12 mouse cellular contexts compared by ENCODE assay signal in the genomic region with DNA sequence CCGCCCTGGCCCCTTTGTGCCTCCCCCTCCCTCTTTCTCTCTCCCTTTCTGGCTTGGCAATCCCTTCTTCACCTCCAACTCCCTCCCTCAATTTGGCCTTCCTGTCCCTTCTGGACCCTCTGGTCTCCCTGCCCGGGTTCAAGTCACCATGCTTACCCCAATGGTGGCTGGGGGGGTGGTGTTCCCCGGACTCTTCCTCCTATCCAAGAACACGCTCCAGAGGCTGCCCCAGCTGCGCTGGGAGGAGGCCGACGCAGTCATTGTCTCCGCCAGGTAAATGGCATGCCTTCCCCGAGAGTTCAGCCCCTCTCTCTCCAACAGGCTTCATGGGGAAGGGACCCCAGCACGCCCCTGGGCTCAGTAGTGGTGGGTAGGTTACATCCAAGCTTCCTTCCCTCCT. TPM values are rescaled to one million over a fixed set of nuclear protein-coding genes. Genes with fewer than 3 reads are reported as not detected.
A peak's percentile ranks its signal among the peaks of the same experiment; 100 is the strongest.
DNase-seq lines count a peak whose midpoint lies in the region; ATAC-seq and TF ChIP-seq lines count a peak whose summit lies in the region.
"Had no signal": no experiment of that assay in that cellular context is flagged by ENCODE, and none has a peak within 500 bp of the region (broad histone marks: within the 10 kb centered on the region; RNA-seq: fewer than 3 reads in every experiment).

No protein-coding gene starts in this region.

- no peaks in the 10 kb centered on the region for H3K27me3 ChIP-seq in ES-Bruce4 (ENCODE audit: control insufficient read depth, insufficient read depth, low read length, poor library complexity, severe bottlenecking)
- H3K27me3 ChIP-seq in forebrain, embryonic 16.5 days (replicated peaks; ENCODE audit: control insufficient read depth, insufficient read depth, low read length): no peaks in the 10 kb centered on the region
- H3K27me3 ChIP-seq in midbrain, embryonic 13.5 days: no peaks in the 10 kb centered on the region
- H3K27me3 ChIP-seq in intestine, embryonic 16.5 days (replicated peaks; ENCODE audit: control insufficient read depth, insufficient read depth, low read length): peaks cover 23% of the 10 kb centered on the region

- no peaks in the 10 kb centered on the region for H3K9me3 ChIP-seq in ES-Bruce4 (replicated peaks; ENCODE audit: control insufficient read depth, insufficient read depth, low read length, poor library complexity, severe bottlenecking)
- no peaks in the 10 kb centered on the region for H3K9me3 ChIP-seq in forebrain, embryonic 16.5 days (ENCODE audit: control insufficient read depth, low read length)
- H3K9me3 ChIP-seq in midbrain, embryonic 13.5 days: peaks cover 2% of the 10 kb centered on the region; the same call in 1 of the 2 replicates
- peaks cover 2% of the 10 kb centered on the region; the same call in 1 of the 2 replicates for H3K9me3 ChIP-seq in intestine, embryonic 16.5 days (ENCODE audit: control insufficient read depth, low read length)
- H3K9me3 ChIP-seq: limb, embryonic 10.5 days had no signal

- no peak for TF ChIP-seq CTCF in ES-Bruce4 (IDR thresholded peaks at IDR 0.05; ENCODE audit: low read depth, low read length)

- peak overlapping the region; percentile 34; the same call in 1 of the 2 replicates for H3K9ac ChIP-seq in ES-Bruce4 (ENCODE audit: low read depth, poor library complexity, severe bottlenecking)
- peak overlapping the region; percentile 80 for H3K9ac ChIP-seq in forebrain, embryonic 16.5 days (replicated peaks; ENCODE audit: low read depth, low read length)
- peak overlapping the region; percentile 87 for H3K9ac ChIP-seq in midbrain, embryonic 13.5 days (replicated peaks)
- H3K9ac ChIP-seq in intestine, embryonic 16.5 days (ENCODE audit: low read depth, low read length): no peak overlapping the region

- TF ChIP-seq POLR2A in ES-Bruce4 (IDR thresholded peaks at IDR 0.05; ENCODE audit: insufficient read depth, low read length): no peak

- no peak for TF ChIP-seq EP300 in ES-Bruce4 (IDR thresholded peaks at IDR 0.05; ENCODE audit: insufficient read depth, low read depth, low read length)

- DNase-seq in cerebellum, postnatal 10 days: peak; percentile 54 to 69
- DNase-seq in thymus, postnatal 25 days: no peak
- no peak for DNase-seq in ovary, postnatal 10 days (ENCODE audit: low spot score)
- DNase-seq: kidney, postnatal 36 days; thymus, postnatal 36 days had no signal

- H3K4me1 ChIP-seq in ES-Bruce4 (ENCODE audit: control insufficient read depth, insufficient read depth, low read length): peaks cover 11% of the 10 kb centered on the region
- peaks cover 28% of the 10 kb centered on the region for H3K4me1 ChIP-seq in forebrain, embryonic 16.5 days (replicated peaks; ENCODE audit: control insufficient read depth, insufficient read depth, low read length)
- H3K4me1 ChIP-seq in midbrain, embryonic 13.5 days (replicated peaks): peaks cover 54% of the 10 kb centered on the region
- H3K4me1 ChIP-seq in intestine, embryonic 16.5 days (ENCODE audit: control insufficient read depth, insufficient read depth, low read length): peaks cover 3% of the 10 kb centered on the region

- ATAC-seq in forebrain, embryonic 16.5 days: no peak
- peak; percentile 16 for ATAC-seq in midbrain, embryonic 13.5 days
- ATAC-seq in intestine, embryonic 16.5 days: no peak

- no peaks in the 10 kb centered on the region for H3K36me3 ChIP-seq in ES-Bruce4 (ENCODE audit: control insufficient read depth, insufficient read depth, low read length, poor library complexity, severe bottlenecking)
- H3K36me3 ChIP-seq in forebrain, embryonic 16.5 days (ENCODE audit: control insufficient read depth, insufficient read depth): no peaks in the 10 kb centered on the region
- H3K36me3 ChIP-seq in midbrain, embryonic 13.5 days: peaks cover 21% of the 10 kb centered on the region
- no peaks in the 10 kb centered on the region for H3K36me3 ChIP-seq in intestine, embryonic 16.5 days (ENCODE audit: control insufficient read depth, insufficient read depth, low read length)
- H3K36me3 ChIP-seq: limb, embryonic 10.5 days had no signal

- H3K27ac ChIP-seq in ES-Bruce4 (ENCODE audit: insufficient read depth, low read length): no peak overlapping the region
- H3K27ac ChIP-seq in forebrain, embryonic 16.5 days (ENCODE audit: low read length): peak overlapping the region; percentile 9; the same call in 1 of the 2 replicates
- H3K27ac ChIP-seq in midbrain, embryonic 13.5 days: peak overlapping the region; percentile 93
- no peak overlapping the region for H3K27ac ChIP-seq in intestine, embryonic 16.5 days (ENCODE audit: low read length)
- H3K27ac ChIP-seq: limb, embryonic 10.5 days had no signal

- H3K4me2 ChIP-seq in forebrain, embryonic 16.5 days (ENCODE audit: low read length): peak overlapping the region; percentile 75
- H3K4me2 ChIP-seq in midbrain, embryonic 13.5 days (replicated peaks): peak overlapping the region; percentile 54
- H3K4me2 ChIP-seq in intestine, embryonic 16.5 days (ENCODE audit: low read depth, low read length): no peak overlapping the region

- WGBS in forebrain, embryonic 16.5 days: 4% methylated on average over 10 of the region's 10 CpGs
- WGBS in midbrain, embryonic 13.5 days: 4% methylated on average over 10 of the region's 10 CpGs
- 13% methylated on average over 10 of the region's 10 CpGs for WGBS in intestine, embryonic 16.5 days

- H3K4me3 ChIP-seq in ES-Bruce4 (ENCODE audit: low read depth, low read length): peak overlapping the region; percentile 3
- H3K4me3 ChIP-seq in forebrain, embryonic 16.5 days (replicated peaks; ENCODE audit: low read length): peak overlapping the region; percentile 79
- H3K4me3 ChIP-seq in midbrain, embryonic 13.5 days (replicated peaks): peak overlapping the region; percentile 70
- H3K4me3 ChIP-seq in intestine, embryonic 16.5 days (ENCODE audit: low read length): no peak overlapping the region

RNA-seq across cellular contexts. Expression of a gene that starts 7.5 kb away (rescaled TPM):
- not detected in 2 replicates for polyA plus RNA-seq in ES-Bruce4 (2011; ENCODE audit: insufficient read depth, insufficient read length, low read depth, missing spikeins)
- polyA plus RNA-seq in forebrain, embryonic 16.5 days (2015; fragmentation: Nextera tagmentation; extraction: Ambion mirVana): not detected in 2 replicates
- polyA plus RNA-seq in midbrain, embryonic 13.5 days (2015; fragmentation: Nextera tagmentation; extraction: Ambion mirVana): not detected in 2 replicates
- polyA plus RNA-seq in intestine, embryonic 16.5 days (2015; fragmentation: Nextera tagmentation; extraction: Ambion mirVana): not detected in 2 replicates
- polyA plus RNA-seq: brain, embryonic 14.5 days; limb, embryonic 10.5 days; liver, embryonic 16.5 days had no signal

RNA-seq across cellular contexts. Expression of a gene that starts 23.3 kb away (rescaled TPM):
- polyA plus RNA-seq in ES-Bruce4 (2011; ENCODE audit: insufficient read depth, insufficient read length, low read depth, missing spikeins): 3.2 and 3.3 TPM in 2 replicates
- polyA plus RNA-seq in forebrain, embryonic 16.5 days (2015; fragmentation: Nextera tagmentation; extraction: Ambion mirVana): 10.8 and 14.3 TPM in 2 replicates
- polyA plus RNA-seq in midbrain, embryonic 13.5 days (2015; fragmentation: Nextera tagmentation; extraction: Ambion mirVana): 5.3 and 8.5 TPM in 2 replicates
- polyA plus RNA-seq in intestine, embryonic 16.5 days (2015; fragmentation: Nextera tagmentation; extraction: Ambion mirVana): 0.37 and 0.62 TPM in 2 replicates
- polyA plus RNA-seq: liver, embryonic 16.5 days had no signal

RNA-seq across cellular contexts. Expression of a gene that starts 26.5 kb away (rescaled TPM):
- 2.7 and 4.2 TPM in 2 replicates for polyA plus RNA-seq in ES-Bruce4 (2011; ENCODE audit: insufficient read depth, insufficient read length, low read depth, missing spikeins)
- polyA plus RNA-seq in forebrain, embryonic 16.5 days (2015; fragmentation: Nextera tagmentation; extraction: Ambion mirVana): 32.8 and 40.4 TPM in 2 replicates
- 48.3 and 52.6 TPM in 2 replicates for polyA plus RNA-seq in midbrain, embryonic 13.5 days (2015; fragmentation: Nextera tagmentation; extraction: Ambion mirVana)
- 1.0 and 1.4 TPM in 2 replicates for polyA plus RNA-seq in intestine, embryonic 16.5 days (2015; fragmentation: Nextera tagmentation; extraction: Ambion mirVana)
- polyA plus RNA-seq: liver, embryonic 16.5 days had no signal

RNA-seq across cellular contexts. Expression of a gene that starts 31.6 kb away (rescaled TPM):
- 111 and 127 TPM in 2 replicates for polyA plus RNA-seq in ES-Bruce4 (2011; ENCODE audit: insufficient read depth, insufficient read length, low read depth, missing spikeins)
- 196 and 202 TPM in 2 replicates for polyA plus RNA-seq in forebrain, embryonic 16.5 days (2015; fragmentation: Nextera tagmentation; extraction: Ambion mirVana)
- polyA plus RNA-seq in midbrain, embryonic 13.5 days (2015; fragmentation: Nextera tagmentation; extraction: Ambion mirVana): 224 and 241 TPM in 2 replicates
- 213 and 215 TPM in 2 replicates for polyA plus RNA-seq in intestine, embryonic 16.5 days (2015; fragmentation: Nextera tagmentation; extraction: Ambion mirVana)

RNA-seq across cellular contexts. Expression of a gene that starts 37.8 kb away (rescaled TPM):
- polyA plus RNA-seq in ES-Bruce4 (2011; ENCODE audit: insufficient read depth, insufficient read length, low read depth, missing spikeins): 116 and 120 TPM in 2 replicates
- polyA plus RNA-seq in forebrain, embryonic 16.5 days (2015; fragmentation: Nextera tagmentation; extraction: Ambion mirVana): 25.6 and 28.1 TPM in 2 replicates
- polyA plus RNA-seq in midbrain, embryonic 13.5 days (2015; fragmentation: Nextera tagmentation; extraction: Ambion mirVana): 26.8 and 28.5 TPM in 2 replicates
- polyA plus RNA-seq in intestine, embryonic 16.5 days (2015; fragmentation: Nextera tagmentation; extraction: Ambion mirVana): 18.3 and 24.8 TPM in 2 replicates

Comparison
In these comparisons a context has a peak if more than half of its experiments do, and no peak if none do; other contexts are left out.
1. H3K27ac ChIP-seq: peak in forebrain, embryonic 16.5 days (single experiment) and midbrain, embryonic 13.5 days (single experiment); none in ES-Bruce4 (single experiment) and intestine, embryonic 16.5 days (single experiment).
2. DNase-seq: peak in cerebellum, postnatal 10 days (2 of 2); none in thymus, postnatal 25 days (single experiment) and ovary, postnatal 10 days (single experiment).